Mouse (Mus musculus) midbrain, embryonic 16.5 days (tissue): ENCODE measurements around the gene Nup54. TPM values are rescaled to one million over a fixed set of nuclear protein-coding genes. Genes with fewer than 3 reads are reported as not detected.

Source experiments
- ATAC-seq: fragments of 200-750 bp; cut with Nextera tagmentation; 2 replicates; pipeline ENCODE4 v1.8.0; 2017; ENCODE audit warnings: moderate TSS enrichment
- H3K27ac ChIP-seq: fragments of 300-500 bp; sonication (generic); 2 replicates; pipeline ENCODE4 v1.5.1; 2014; ENCODE audit warnings: mild to moderate bottlenecking, low read length, mixed read lengths
- H3K27me3 ChIP-seq: fragments of 300-500 bp; sonication (generic); 2 replicates; pipeline ENCODE4 v1.6.1; 2014; ENCODE audit warnings: low read depth, low read length, mixed read lengths; ENCODE audit not compliant: control insufficient read depth, insufficient read depth
- H3K36me3 ChIP-seq: fragments of 300-500 bp; sonication (generic); 2 replicates; pipeline ENCODE4 v1.6.1; 2014; ENCODE audit warnings: mild to moderate bottlenecking, low read length, moderate library complexity, mixed read lengths; ENCODE audit not compliant: control insufficient read depth, insufficient read depth
- H3K4me1 ChIP-seq: fragments of 300-500 bp; sonication (generic); 2 replicates; pipeline ENCODE4 v1.6.1; 2014; ENCODE audit warnings: mild to moderate bottlenecking, low read length, mixed read lengths; ENCODE audit not compliant: control insufficient read depth, insufficient read depth
- H3K4me2 ChIP-seq: fragments of 300-500 bp; sonication (generic); 2 replicates; pipeline ENCODE4 v1.6.1; 2014; ENCODE audit warnings: mild to moderate bottlenecking, low read length, mixed read lengths
- H3K4me3 ChIP-seq: fragments of 300-500 bp; sonication (generic); 2 replicates; pipeline ENCODE4 v1.5.1; 2014; ENCODE audit warnings: low read depth, mild to moderate bottlenecking, low read length, moderate library complexity, mixed read lengths
- H3K9ac ChIP-seq: fragments of 300-500 bp; sonication (generic); 2 replicates; pipeline ENCODE4 v1.6.1; 2014; ENCODE audit warnings: low read depth, low read length, mixed read lengths
- H3K9me3 ChIP-seq: fragments of 300-500 bp; sonication (generic); replicated peaks from 2 replicates; pipeline ENCODE4 v1.6.1; 2014; ENCODE audit warnings: mild to moderate bottlenecking, low read length, mixed read lengths; ENCODE audit not compliant: control insufficient read depth, poor library complexity, severe bottlenecking
- WGBS: fragments of 180-500 bp; shearing (Covaris S2); extraction: QIAGEN DNeasy Blood & Tissue Kit; methylation state at CpG from one replicate; pipeline ENCODE4 v1.1.7; 2014; 5-methylcytosine and 5-hydroxymethylcytosine counted together
- polyA plus RNA-seq: library from polyadenylated mRNA; unstranded; fragments of >200 nt; fragmentation: Nextera tagmentation; extraction: Ambion mirVana; gene quantifications from 2 replicates; pipeline ENCODE4 v1.2.1, GENCODE M21; 2015

The Nup54 gene
- polyA plus RNA-seq, 1 experiment from 2014 or later, result 57.8 TPM

- H3K27ac ChIP-seq, result no peak overlapping the region
- 47% methylated on average over 10 of the region's 10 CpGs for WGBS
- ATAC-seq, result no peak
- no peaks in the 10 kb centered on the region for H3K4me1 ChIP-seq
- H3K9ac ChIP-seq, result no peak overlapping the region
- no peaks in the 10 kb centered on the region for H3K36me3 ChIP-seq
- H3K9me3 ChIP-seq, result no peaks in the 10 kb centered on the region
- no peaks in the 10 kb centered on the region for H3K27me3 ChIP-seq
- no peak overlapping the region for H3K4me2 ChIP-seq
- H3K4me3 ChIP-seq, result no peak overlapping the region
These were observed 31.2 kb downstream of the Nup54 start for GRCm38 (mm10) chr5:92403562-92404399.

GRCm38 (mm10) chr5:92402816-92403215 is 32.2 kb downstream of the Nup54 start:
- Histone ChIP-seq H3K4me3 (no peak overlapping the region), H3K4me1 (no peaks in the 10 kb centered on the region), H3K27me3 (no peaks in the 10 kb centered on the region), H3K9me3 (no peaks in the 10 kb centered on the region), H3K9ac (no peak overlapping the region), H3K4me2 (no peak overlapping the region), H3K27ac (no peak overlapping the region), H3K36me3 (no peaks in the 10 kb centered on the region)
- 69% methylated on average over 9 of the region's 9 CpGs for WGBS
- no peak for ATAC-seq

- Histone ChIP-seq H3K9ac (no peak overlapping the region), H3K4me3 (no peak overlapping the region), H3K9me3 (no peaks in the 10 kb centered on the region), H3K4me1 (no peaks in the 10 kb centered on the region), H3K4me2 (no peak overlapping the region), H3K27ac (no peak overlapping the region), H3K27me3 (no peaks in the 10 kb centered on the region; the same call in 1 of the 2 replicates), H3K36me3 (no peaks in the 10 kb centered on the region)
- ATAC-seq, result peak; percentile 79
- WGBS, result 23% methylated on average over 5 of the region's 5 CpGs
These were observed 36.9 kb downstream of the Nup54 start for GRCm38 (mm10) chr5:92398153-92398552.

GRCm38 (mm10) chr5:92396476-92396875 is 38.5 kb downstream of the Nup54 start:
- Histone ChIP-seq H3K4me3 (no peak overlapping the region), H3K27ac (no peak overlapping the region), H3K4me1 (0 out of 2 replicates have a peak, but pooled peaks cover 4% of the 10 kb centered on the region), H3K4me2 (no peak overlapping the region), H3K27me3 (peaks cover 12% of the 10 kb centered on the region), H3K36me3 (no peaks in the 10 kb centered on the region), H3K9me3 (no peaks in the 10 kb centered on the region), H3K9ac (no peak overlapping the region)
- WGBS, result 94% methylated on average over 6 of the region's 6 CpGs
- no peak for ATAC-seq

- 86% methylated on average over 3 of the region's 3 CpGs for WGBS
These were observed 39.3 kb downstream of the Nup54 start for GRCm38 (mm10) chr5:92395764-92396163.

GRCm38 (mm10) chr5:92393863-92394262 is 41.2 kb downstream of the Nup54 start:
- peaks cover 12% of the 10 kb centered on the region for H3K27me3 ChIP-seq
- no peak overlapping the region for H3K9ac ChIP-seq
- 0 out of 2 replicates have a peak, but pooled peaks cover 4% of the 10 kb centered on the region for H3K4me1 ChIP-seq
- no peak overlapping the region for H3K4me2 ChIP-seq
- no peak overlapping the region for H3K27ac ChIP-seq
- 74% methylated on average over 10 of the region's 10 CpGs for WGBS
- no peak for ATAC-seq
- H3K9me3 ChIP-seq, result no peaks in the 10 kb centered on the region
- no peak overlapping the region for H3K4me3 ChIP-seq
- H3K36me3 ChIP-seq, result no peaks in the 10 kb centered on the region

More at GRCm38 (mm10) chr5:92395764-92396163, 39.3 kb downstream of the Nup54 start:
- 0 out of 2 replicates have a peak, but pooled peaks cover 4% of the 10 kb centered on the region for H3K4me1 ChIP-seq
- no peak overlapping the region for H3K4me2 ChIP-seq
- no peaks in the 10 kb centered on the region for H3K36me3 ChIP-seq
- H3K4me3 ChIP-seq, result no peak overlapping the region
- no peak overlapping the region for H3K9ac ChIP-seq
- H3K9me3 ChIP-seq, result no peaks in the 10 kb centered on the region
- no peak for ATAC-seq
- peaks cover 12% of the 10 kb centered on the region for H3K27me3 ChIP-seq
- no peak overlapping the region for H3K27ac ChIP-seq

GRCm38 (mm10) chr5:92392542-92392941 is 42.5 kb downstream of the Nup54 start:
- H3K4me3 ChIP-seq, result peak overlapping the region; percentile 17; the same call in 1 of the 2 replicates
- no peak for ATAC-seq
- no peak overlapping the region for H3K27ac ChIP-seq
- no peaks in the 10 kb centered on the region for H3K9me3 ChIP-seq
- H3K9ac ChIP-seq, result no peak overlapping the region
- peaks cover 12% of the 10 kb centered on the region for H3K27me3 ChIP-seq
- H3K36me3 ChIP-seq, result no peaks in the 10 kb centered on the region
- WGBS, result 48% methylated on average over 18 of the region's 18 CpGs
- H3K4me1 ChIP-seq, result 0 out of 2 replicates have a peak, but pooled peaks cover 4% of the 10 kb centered on the region
- peak overlapping the region; percentile 42 for H3K4me2 ChIP-seq

- Histone ChIP-seq H3K27ac (no peak overlapping the region), H3K27me3 (peaks cover 12% of the 10 kb centered on the region), H3K4me2 (no peak overlapping the region), H3K4me3 (no peak overlapping the region), H3K36me3 (no peaks in the 10 kb centered on the region), H3K9me3 (no peaks in the 10 kb centered on the region), H3K9ac (no peak overlapping the region), H3K4me1 (0 out of 2 replicates have a peak, but pooled peaks cover 4% of the 10 kb centered on the region)
- 83% methylated on average over 8 of the region's 8 CpGs for WGBS
- ATAC-seq, result no peak
These were observed 44.4 kb downstream of the Nup54 start for GRCm38 (mm10) chr5:92390615-92391014.

GRCm38 (mm10) chr5:92389977-92390376 is 45.0 kb downstream of the Nup54 start:
- Histone ChIP-seq H3K4me1 (0 out of 2 replicates have a peak, but pooled peaks cover 4% of the 10 kb centered on the region), H3K4me3 (no peak overlapping the region), H3K4me2 (no peak overlapping the region), H3K36me3 (no peaks in the 10 kb centered on the region), H3K9me3 (no peaks in the 10 kb centered on the region), H3K27me3 (peaks cover 12% of the 10 kb centered on the region), H3K9ac (no peak overlapping the region), H3K27ac (no peak overlapping the region)
- ATAC-seq, result no peak
- 64% methylated on average over 2 of the region's 2 CpGs for WGBS
